Mouse (Mus musculus) megakaryocyte-erythroid progenitor cell, adult 5-6 weeks (primary cell): ENCODE measurements around the gene Adprm. TPM values are rescaled to one million over a fixed set of nuclear protein-coding genes. Genes with fewer than 3 reads are reported as not detected.

Experiments
- ATAC-seq: replicated peaks from 2 replicates; pipeline ENCODE4 v1.8.0; 2016; ENCODE audit warnings: mild to moderate bottlenecking, inconsistent platforms; ENCODE audit not compliant: severe bottlenecking, poor library complexity, low FRiP score, low TSS enrichment
- total RNA-seq, 2 experiments: library from RNA; stranded (forward) in 1 of 2; stranded (reverse) in 1 of 2; fragments of 200-1000, 215-1000 nt in 1 of 2; fragments of >200 nt in 1 of 2; fragmentation: Nextera tagmentation in 1 of 2; gene quantifications; 2 replicates each; pipeline ENCODE4 v1.2.3; 2014 to 2017

Gene Adprm
- total RNA-seq, 2 experiments from 2014 or later, result 11.0 to 17.2 TPM

DNA sequence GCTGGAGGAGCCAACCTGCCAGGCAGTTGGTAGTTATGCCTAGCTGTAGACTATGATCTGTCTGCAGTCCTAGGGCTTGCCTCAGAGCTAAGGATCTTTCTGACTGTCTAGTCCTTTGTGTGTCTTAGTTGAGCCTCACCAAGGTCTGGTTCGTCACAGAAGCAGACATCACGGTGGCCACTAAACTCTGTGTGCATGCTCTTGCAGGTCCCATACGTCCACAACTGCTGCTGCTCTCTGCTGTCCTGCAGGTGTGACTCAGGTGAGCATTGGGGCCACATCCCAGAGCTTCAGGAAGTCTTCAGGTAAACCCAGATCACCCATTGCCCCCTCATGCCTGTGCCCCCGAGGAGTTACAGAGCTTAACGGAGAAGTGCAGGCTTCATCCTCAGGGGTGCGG, 26.5 kb upstream of the Adprm start:
- ATAC-seq, result no peak

DNA sequence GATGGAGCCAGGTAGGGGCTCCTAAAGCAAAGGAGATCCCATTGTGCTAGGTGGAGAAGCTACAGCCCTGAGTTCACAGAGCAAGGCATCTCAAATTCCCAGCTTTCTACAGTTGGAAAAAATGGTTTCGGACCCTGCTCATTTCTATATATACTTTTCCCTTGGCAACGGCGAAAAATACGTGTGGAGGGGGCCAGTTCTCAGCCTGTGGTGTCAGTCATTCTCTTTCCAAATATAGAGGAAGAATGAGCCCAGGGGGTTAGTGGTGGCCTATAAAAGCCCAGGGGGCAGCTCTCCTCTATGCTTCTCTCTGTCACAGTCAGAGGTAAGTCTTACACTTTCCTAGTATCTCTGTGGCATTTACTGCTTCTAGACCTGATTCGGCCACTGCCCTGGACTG, 25.6 kb upstream of the Adprm start, which contains the start of gene Myh3:
TSS of gene Myh3 (plus strand) at position 301 of the 400 bp plus-strand sequence.
- ATAC-seq, result no peak

DNA sequence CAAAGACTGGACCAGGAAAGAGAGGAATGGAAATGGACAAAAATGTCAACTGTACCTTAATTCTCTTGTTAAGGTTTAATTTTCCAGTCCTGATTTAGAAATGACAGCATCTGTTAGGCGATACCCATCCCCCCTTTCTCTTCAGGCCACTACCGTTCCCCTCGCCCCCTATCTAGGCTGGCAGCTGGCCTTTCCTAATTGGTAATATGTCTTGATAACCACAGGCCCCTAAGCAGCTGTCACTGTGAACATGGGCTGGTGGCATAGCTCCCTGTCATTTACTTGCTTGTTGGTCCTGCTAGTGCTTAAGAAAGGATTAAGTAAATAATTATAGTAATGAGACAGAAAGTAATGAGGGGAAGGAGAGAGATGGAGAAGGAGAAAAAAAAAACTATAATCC, 25.0 kb upstream of the Adprm start:
- no peak for ATAC-seq

DNA sequence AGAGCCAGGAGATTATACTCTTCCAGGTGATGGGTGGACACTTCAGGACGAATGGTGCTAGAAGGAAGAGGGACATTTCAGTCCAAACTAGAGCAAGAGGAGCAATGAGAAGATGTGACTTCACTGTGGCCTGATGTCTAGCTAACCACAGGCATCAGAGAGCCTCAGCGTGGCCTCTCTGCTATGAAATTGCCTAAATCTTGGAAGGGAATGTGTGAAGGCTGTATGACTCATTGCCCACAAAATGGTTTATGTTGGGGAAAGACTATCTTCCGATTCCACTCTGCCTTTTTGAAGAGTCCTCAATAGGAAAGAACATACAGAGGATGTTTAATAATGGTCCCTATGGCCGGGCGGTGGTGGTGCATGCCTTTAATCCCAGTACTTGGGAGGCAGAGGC, 24.4 kb upstream of the Adprm start:
- ATAC-seq, result no peak

DNA sequence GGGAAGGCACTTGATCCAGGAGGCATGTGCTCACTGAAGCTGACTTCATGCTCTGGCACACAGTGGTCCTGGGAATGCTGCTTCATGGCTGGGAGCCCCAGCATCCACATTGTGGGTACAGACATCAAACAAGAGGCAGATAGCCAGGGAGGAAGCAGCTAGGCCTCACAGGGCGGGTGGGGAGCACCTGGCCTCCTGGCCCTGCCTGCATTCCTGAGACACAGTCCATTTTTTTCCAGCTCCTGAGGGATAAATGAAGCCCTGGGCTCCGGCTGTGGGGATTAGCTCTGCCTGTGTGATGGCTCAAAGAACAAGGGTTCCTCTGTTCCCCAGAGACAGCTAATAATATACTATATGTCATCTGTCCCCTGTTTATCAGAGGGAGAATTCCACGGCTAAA, 22.6 kb upstream of the Adprm start:
- no peak for ATAC-seq

DNA sequence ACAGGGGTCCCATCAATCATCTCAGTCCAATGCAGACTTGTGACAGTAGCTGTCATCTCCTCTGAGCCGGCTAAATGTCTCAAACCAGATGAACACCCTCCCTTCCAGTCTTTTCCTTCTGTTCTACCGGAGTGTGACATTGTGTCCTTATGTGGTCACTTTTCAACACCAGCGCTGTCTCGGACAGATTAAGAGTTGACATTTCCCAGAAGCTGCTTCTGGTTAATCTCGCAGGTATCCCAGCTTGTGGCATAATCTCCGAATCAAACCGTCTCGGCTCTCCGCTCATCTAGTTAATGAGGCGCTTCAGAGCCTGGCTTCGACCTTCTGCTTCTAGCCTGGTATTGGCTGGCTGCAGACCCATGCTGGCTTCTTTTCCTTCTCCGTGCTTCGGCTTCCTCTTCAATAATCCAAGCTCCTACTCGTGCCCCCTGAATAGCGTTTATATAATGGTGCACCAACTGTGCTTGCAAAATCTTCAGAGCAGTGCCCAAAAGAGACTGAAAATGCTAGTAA, 20.3 kb upstream of the Adprm start:
- no peak for ATAC-seq

DNA sequence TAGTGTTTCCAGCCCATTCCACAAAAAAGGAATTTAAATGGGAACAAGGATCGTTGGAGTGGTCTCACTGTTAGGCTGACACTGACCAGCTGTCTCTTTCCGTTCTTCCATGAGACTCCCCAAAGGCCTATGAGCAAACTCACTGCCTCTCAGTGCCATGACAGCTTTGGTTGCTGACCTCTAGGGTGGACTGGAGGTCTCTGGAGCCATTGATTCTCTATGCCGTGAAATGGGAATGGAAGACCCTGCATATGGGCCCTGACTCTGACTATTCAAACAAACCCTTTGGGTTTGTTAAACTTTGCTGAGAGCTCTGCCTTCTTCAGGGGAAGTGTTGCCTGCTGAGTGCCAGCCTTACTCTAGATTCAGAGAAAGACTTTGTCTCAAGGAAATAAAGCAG, 15.3 kb upstream of the Adprm start:
- ATAC-seq, result no peak

DNA sequence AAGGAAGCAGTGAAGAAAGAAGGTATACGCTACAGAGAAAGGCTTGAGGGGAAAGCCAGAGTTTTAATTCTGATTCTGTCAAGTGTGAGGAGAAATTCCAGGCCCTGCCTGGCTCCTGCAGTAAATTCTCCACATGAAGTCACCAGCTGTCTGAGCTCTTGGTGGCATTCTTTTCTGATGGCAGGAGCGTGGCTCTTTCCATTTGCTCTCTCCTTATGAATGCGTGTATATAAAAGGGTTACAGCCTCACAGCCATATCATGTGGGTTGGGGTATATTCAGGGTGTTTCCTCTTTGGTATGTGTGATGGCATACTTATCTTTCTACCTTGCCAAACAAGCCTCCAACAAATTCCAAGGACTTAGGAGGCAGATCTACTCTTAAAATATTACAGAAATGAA, 10.3 kb upstream of the Adprm start:
- ATAC-seq, result no peak

DNA sequence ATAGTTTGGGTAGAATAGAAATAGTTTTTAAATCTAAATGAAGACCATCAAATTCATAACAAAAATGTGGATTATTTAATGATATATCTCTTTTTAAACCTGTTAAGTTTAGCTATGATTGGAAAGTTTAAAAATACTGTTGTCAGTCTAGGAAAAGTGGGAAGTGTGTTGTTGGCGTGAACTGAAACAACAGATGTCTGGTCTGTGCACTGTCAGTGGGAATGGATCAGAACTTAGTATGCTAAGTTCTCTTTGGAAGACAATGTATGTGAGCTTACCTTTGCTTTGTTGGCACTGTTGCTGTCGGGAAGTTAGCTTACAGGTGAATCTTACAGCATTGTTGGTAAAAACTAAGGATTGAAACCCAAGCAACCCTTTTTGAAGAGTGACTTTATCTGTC, 8.9 kb upstream of the Adprm start:
- no peak for ATAC-seq

DNA sequence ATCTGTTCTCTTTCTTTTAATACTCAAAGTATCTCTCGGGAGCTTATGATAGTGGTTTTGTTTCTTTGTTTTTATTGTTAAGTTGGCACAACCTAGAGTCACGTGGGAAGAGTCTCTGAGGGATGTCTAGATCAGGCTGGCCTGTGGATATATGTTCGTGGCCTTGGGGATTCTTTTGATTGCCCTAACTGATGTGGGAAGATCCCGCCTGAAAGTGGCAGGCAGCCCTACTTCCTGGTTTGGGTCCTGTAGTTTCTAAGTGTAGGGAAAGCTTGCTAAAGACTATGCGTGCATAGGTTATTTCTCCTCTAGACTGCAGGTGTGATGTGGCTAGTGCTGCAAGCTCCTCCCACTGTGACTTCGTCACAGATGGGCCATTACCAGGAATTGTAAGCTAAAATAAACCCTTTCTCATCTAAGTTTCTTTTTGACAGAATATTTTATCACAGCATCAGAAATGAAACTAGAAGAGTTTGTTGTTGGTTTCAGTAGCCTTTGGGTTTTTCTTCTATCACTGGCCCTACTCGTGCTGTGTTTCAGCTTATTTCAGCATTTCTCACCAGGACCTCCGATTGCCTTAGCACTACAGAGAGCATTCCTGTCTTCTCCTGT, 2.5 kb upstream of the Adprm start:
- no peak for ATAC-seq

DNA sequence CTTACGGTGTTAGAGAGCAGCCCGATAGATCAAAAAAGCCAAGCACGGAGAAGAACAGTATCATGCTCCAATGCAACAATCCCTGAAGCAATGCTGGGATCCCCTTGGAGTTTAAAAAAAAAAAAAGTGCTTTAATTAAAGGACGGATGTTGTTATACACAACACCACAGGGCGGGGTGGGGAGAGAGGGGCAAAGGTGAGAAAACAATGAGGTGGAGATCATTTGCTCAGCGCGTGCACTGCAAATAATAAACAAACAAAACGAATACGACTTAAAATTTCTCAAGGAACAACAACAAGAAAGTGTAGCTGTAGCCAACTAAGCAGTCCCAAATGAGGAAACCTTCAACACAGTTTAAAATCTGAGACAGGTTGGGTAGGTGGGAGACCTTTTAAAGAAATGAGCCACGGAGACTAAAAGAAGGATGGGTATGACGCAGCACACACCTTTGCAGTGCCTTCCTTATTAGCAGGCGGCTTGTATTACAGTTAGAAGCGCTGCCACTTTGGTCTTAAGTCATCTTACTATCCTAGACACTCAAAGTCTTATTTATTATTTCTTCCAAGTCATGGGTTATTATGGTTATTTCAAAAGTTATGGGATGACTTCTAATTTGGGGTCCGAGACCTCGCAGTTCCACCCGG, 596 bp downstream of the Adprm start:
- ATAC-seq, result 0 out of 2 replicates have a peak, but pooled peaks have one; percentile 40

DNA sequence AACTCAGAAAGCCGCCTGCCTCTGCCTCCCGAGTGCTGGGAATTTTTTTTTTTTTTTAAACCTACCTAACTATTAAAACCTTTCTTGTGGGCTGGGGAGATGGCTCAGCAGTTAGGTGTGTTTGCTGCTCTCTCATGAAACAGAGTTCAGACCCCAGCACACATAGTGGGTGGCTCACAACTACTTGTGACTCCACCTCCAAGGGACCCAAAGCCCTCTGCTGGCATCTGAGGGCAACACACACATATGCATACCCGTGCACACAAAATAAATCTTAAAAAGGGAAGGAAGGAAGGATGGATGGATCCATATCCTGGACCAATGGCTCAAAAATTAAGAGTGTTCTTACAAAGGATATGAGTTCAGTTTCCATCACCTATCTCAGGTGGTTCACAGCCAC, 3.1 kb downstream of the Adprm start:
- ATAC-seq, result no peak

DNA sequence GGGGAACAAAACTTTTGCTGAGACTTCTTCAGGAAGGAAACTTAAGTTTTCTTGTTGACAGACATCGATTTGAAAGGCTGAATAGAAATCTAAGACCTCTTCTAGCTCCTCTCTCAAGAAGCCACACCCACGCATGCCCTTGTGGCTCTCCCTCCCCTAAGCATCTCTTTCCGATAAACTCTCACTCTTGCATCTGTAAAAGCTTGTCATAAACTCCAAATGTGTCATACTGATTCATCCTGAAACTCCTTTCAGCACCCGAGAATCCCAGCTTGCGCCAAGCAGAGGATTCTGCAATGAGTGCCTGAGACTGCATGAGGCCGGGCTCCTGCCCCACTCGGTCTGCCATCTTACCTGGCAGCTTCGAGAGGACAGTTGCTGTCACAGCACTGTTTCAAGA, 3.9 kb downstream of the Adprm start:
- ATAC-seq, result no peak

DNA sequence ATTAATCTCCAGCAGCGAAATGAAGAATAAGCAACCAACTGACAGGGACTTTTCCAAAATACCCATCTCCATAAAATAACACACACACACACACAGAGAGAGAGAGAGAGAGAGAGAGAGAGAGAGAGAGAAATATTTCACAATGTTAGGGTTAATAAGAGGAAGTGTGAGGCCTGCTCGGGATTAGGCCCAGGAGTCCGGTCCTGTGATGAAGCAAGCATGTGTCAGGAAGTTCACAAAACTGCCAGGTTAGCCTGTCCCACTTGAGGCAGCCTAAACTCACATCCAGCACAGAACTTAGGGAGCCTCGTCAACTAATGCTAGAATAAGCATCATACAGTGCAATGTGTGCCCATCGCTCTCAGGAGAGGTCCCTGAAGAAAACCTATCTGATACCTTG, 5.2 kb downstream of the Adprm start:
- ATAC-seq, result no peak

DNA sequence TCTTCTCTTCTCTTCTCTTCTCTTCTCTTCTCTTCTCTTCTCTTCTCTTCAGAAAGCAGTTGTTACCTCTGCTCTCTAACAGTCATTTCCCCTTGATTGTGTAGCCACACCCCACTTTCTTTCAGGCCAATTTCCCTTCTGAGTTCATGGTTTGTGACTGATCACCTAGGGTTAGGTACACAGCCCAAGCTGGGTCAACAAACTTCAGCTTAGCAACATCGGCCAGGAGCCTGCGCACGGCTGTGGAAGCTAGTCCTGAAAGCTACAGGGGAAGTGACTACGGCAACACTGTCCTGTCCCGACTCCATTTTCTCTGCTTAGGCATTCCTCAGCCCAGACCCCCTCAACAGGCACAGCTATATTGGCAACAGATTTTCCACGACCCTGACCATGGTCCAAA, 7.4 kb downstream of the Adprm start:
- no peak for ATAC-seq

DNA sequence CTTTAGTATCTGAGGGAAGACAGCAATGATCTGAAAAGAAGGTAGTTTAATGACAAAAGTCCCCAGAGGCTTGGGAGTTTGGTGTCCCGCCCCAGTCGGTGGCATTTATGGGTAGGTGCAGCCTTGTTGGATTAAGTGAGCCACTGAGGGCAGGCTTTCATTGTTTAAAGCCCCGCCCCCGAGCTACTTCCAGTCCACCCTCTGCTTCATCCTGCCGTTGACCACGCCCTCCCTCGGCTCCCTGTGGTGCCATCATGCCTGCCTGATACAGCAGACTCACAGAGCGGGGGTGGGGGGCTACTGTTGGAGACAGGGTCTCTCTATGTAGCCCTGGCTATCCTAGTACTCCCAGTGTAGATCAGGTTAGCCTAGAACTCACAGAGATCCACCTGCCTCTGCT, 9.4 kb downstream of the Adprm start:
- ATAC-seq, result peak; percentile 55; the same call in 1 of the 2 replicates

DNA sequence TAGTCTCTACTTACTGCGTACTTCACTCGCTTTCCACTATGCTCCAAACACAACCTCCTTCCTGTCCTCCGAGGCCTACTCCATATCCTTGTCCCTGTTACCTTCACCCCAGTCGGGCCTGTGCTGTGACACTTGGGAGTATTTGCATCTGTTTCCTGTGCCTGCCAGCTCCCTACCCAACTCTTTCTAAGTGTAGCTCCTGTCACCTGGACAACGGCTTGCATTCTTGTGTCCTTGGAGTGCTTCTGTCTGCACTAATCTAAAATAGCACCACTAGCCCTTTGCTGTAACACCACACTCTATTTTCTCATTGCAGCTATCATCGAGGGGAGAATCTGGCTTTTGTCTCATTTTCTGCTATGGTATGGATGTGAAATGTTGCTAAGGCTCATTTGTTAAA, 11.9 kb downstream of the Adprm start:
- no peak for ATAC-seq

DNA sequence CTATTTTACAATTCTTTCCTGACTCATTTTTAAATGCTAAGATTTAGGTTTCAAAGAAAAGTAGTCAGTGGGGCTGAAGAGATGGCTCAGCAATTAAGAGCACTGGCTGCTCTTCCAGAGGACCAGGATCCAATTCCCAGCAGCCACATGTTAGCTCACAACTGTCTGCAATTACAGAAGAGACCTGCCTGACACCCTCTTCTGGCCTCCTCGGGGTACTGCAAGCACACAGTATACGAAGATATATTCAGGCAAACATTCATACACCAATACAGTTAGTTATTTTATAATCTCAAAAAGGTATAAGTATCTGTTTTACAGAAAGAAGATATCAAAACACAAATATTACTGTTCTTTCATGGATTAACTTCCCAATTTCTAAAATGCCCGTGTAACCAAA, 12.6 kb downstream of the Adprm start:
- ATAC-seq, result no peak

DNA sequence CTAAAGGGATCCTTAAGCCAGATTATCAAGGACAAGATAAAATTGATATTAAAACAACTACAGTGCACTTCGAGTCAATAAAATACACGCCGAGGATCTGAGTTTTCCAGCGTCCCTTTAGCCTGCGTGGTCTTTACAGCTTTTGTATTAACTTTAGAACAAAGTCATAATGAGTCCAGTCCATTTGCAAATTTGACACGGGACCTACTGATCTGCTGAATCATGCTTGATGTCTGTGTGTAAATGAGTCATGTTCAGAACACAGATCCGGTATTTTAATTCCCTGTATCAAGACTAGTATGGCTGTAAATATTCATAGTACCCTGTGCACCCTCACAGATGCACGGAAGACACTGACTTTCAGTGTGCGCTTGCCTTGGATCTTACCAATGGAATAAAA, 15.5 kb downstream of the Adprm start:
- no peak for ATAC-seq

DNA sequence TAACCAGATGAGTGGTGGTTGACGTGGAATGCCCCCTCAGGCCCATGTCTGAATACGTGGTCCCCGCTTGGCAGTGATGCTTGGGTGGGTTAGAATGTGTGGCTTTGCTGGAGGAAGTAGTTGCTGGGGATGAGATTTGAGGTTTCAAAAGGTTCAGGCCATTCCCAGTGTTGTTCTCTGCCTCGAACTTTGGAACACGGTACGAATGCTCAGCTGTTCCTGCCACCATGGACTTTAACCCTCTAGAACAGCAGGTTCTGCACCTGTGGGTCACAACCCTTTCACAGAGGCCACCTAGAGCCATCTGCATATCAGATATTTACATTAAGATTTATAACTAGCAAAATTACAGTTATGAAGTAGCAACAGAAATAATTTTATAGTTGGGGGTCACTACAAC, 16.2 kb downstream of the Adprm start:
- ATAC-seq, result no peak

DNA sequence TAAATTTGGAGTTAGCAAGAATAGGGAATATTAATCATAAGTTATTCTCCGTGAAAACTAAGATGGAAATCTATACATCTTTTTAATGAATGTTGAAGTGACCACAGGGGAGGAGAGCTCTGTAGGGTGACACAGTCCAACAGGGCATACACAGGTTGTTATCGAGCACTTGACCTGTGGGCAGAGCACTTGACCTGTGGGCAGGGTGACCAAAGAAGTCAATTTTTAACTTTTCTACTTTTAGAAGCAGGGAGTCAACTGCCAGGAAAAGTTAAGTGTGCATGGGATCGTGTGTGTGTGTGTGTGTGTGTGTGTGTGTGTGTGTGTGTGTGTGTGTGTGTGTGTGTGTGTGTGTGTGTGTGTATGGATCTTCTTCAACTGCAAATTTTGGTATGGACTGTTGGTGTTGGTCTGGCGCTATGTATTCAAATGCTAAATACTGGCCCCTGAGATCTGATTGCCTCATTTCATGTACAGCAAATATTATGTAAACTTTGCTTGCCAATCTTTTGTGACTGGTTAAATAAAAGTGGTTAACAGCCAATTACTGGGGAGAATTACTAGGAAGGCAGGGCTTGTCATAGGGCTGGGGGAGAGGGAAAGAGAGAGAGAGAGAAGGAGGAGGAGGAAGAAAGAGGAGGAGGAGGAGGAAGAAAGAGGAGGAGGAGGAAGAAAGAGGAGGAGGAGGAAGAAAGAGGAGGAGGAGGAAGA, 17.5 kb downstream of the Adprm start:
- ATAC-seq, result no peak
